Mouse (Mus musculus): ENCODE results near the gene Ndufb4.

DNA sequence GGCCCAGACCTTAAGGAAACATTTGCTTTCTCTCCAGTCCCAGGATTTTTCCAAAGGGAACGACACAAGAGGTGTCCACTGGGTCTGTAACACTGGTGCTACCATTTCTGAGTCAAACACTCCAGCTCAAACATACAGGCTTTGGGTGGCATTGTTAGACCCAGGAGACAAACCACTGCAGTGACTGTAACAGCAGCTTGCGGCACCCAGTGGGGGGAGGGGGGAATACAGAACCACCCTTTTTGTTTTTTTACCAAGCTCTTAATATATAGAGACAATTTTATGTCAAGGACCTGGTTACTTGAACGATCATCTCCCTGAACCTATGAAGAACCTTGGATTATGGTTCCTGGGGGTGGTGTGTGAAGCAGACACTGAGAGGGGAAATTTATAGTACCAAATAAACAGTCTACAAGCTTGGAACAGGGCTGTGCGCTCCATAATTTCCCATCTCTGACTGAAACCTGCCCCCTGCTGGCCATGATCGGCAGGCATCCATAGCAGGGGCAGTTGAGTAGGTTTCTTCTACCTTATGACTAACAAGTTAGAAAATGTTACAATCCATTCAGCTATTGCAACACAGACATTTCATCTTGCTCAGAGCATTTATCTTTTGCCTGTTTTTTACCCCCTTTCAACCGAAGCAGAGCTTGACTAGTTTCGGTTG, 28.2 kb upstream of the Ndufb4 start:
- TF ChIP-seq CTCF (IDR thresholded peaks at IDR 0.05; ENCODE audit: low read depth), result peak; percentile 89
- no peak for TF ChIP-seq EP300 (IDR thresholded peaks at IDR 0.05; ENCODE audit: low read depth)

Measured in heart, postnatal 0 days (tissue).